Mouse (Mus musculus) liver, embryonic 11.5 days (tissue): ENCODE data around the gene Olfr223. TPM values are rescaled to one million over a fixed set of nuclear protein-coding genes. Genes with fewer than 3 reads are reported as not detected.

ENCODE experiments used
- ATAC-seq: fragments of 200-750 bp; cut with Nextera tagmentation; replicated peaks from 2 replicates; pipeline ENCODE4 v1.8.0; 2017; ENCODE audit warnings: moderate number of reproducible peaks, mild to moderate bottlenecking, moderate TSS enrichment, moderate library complexity; ENCODE audit not compliant: low FRiP score
- DNase-seq: peaks from one replicate; pipeline ENCODE4 v3.0.0-alpha.2; 2017; ENCODE audit warnings: low spot score
- H3K27ac ChIP-seq: fragments of 300-500 bp; sonication (generic); 2 replicates; pipeline ENCODE4 v1.5.1; 2014; ENCODE audit warnings: mild to moderate bottlenecking, low read depth, low read length, control low read depth
- H3K27me3 ChIP-seq: fragments of 300-500 bp; sonication (generic); replicated peaks from 2 replicates; pipeline ENCODE4 v1.6.1; 2014; ENCODE audit warnings: low read length, mixed read lengths; ENCODE audit not compliant: control insufficient read depth, insufficient read depth
- H3K36me3 ChIP-seq: fragments of 300-500 bp; sonication (generic); 2 replicates; pipeline ENCODE4 v1.6.1; 2014; ENCODE audit warnings: mild to moderate bottlenecking, low read length, moderate library complexity, mixed read lengths; ENCODE audit not compliant: control insufficient read depth, insufficient read depth
- H3K4me1 ChIP-seq: fragments of 300-500 bp; sonication (generic); replicated peaks from 2 replicates; pipeline ENCODE4 v1.6.1; 2014; ENCODE audit warnings: low read length, mixed read lengths; ENCODE audit not compliant: control insufficient read depth, insufficient read depth
- H3K4me2 ChIP-seq: fragments of 300-500 bp; sonication (generic); 2 replicates; pipeline ENCODE4 v1.6.1; 2014; ENCODE audit warnings: mild to moderate bottlenecking, control low read depth, moderate library complexity
- H3K4me3 ChIP-seq: fragments of 300-500 bp; sonication (generic); 2 replicates; pipeline ENCODE4 v1.5.1; 2014; ENCODE audit warnings: low read depth, low read length, control low read depth
- H3K9ac ChIP-seq: fragments of 300-500 bp; sonication (generic); 2 replicates; pipeline ENCODE4 v1.6.1; 2014; ENCODE audit warnings: low read depth, low read length, control low read depth
- H3K9me3 ChIP-seq: fragments of 300-500 bp; sonication (generic); 2 replicates; pipeline ENCODE4 v1.6.1; 2016; ENCODE audit warnings: low read length, inconsistent platforms, mixed read lengths; ENCODE audit not compliant: control insufficient read depth
- WGBS: fragments of 180-500 bp; shearing (Covaris S2); extraction: QIAGEN DNeasy Blood & Tissue Kit; methylation state at CpG from one replicate; pipeline ENCODE4 v1.1.7; 2014; 5-methylcytosine and 5-hydroxymethylcytosine counted together
- polyA plus RNA-seq: library from polyadenylated mRNA; unstranded; fragments of >200 nt; fragmentation: Nextera tagmentation; extraction: Ambion mirVana; gene quantifications from 2 replicates; pipeline ENCODE4 v1.2.1, GENCODE M21; 2014

The Olfr223 gene
- polyA plus RNA-seq, 1 experiment from 2014 or later, result not detected

- no peak for ATAC-seq
- peaks cover 6% of the 10 kb centered on the region for H3K27me3 ChIP-seq
- no peak overlapping the region for H3K27ac ChIP-seq
- H3K4me3 ChIP-seq, result no peak overlapping the region
- H3K4me1 ChIP-seq, result no peaks in the 10 kb centered on the region
- DNase-seq, result no peak
- no peaks in the 10 kb centered on the region for H3K9me3 ChIP-seq
- WGBS, result 55% methylated on average over 9 of the region's 9 CpGs
- no peaks in the 10 kb centered on the region for H3K36me3 ChIP-seq
- H3K9ac ChIP-seq, result no peak overlapping the region
- no peak overlapping the region for H3K4me2 ChIP-seq
These were observed 17.4 kb downstream of the Olfr223 start for GRCm38 (mm10) chr11:59575726-59576125.

DNA sequence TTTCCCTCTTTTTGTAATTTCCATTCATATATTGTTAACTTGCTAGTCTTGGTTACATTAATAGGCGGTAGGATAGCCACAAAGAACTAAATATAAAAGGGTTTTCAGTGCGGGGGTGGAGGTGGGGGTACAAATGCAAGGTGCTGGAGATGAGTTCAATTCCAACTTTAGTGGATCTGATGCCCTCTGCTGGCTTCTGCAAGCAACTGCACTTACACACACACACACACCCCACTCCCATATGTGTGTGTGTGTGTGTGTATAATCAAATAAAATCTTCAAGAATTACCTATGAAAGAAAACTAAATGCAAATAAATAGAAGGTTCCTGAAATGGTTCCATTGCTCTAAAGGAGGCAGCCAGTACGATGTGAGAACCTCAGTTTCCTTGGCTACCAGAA is 23.8 kb downstream of the Olfr223 start:
- Histone ChIP-seq H3K4me2 (no peak overlapping the region), H3K9ac (no peak overlapping the region), H3K36me3 (no peaks in the 10 kb centered on the region), H3K4me3 (no peak overlapping the region), H3K4me1 (no peaks in the 10 kb centered on the region), H3K9me3 (no peaks in the 10 kb centered on the region), H3K27me3 (peaks cover 8% of the 10 kb centered on the region), H3K27ac (no peak overlapping the region)
- no peak for DNase-seq
- no peak for ATAC-seq
- WGBS, result 57% methylated on average over 3 of the region's 3 CpGs

- H3K4me3 ChIP-seq, result no peak overlapping the region
- no peak overlapping the region for H3K9ac ChIP-seq
- no peaks in the 10 kb centered on the region for H3K27me3 ChIP-seq
- 66% methylated on average over 9 of the region's 9 CpGs for WGBS
- no peaks in the 10 kb centered on the region for H3K9me3 ChIP-seq
- H3K36me3 ChIP-seq, result no peaks in the 10 kb centered on the region
- DNase-seq (no peak), ATAC-seq (no peak)
- H3K27ac ChIP-seq, result no peak overlapping the region
- no peak overlapping the region for H3K4me2 ChIP-seq
- no peaks in the 10 kb centered on the region for H3K4me1 ChIP-seq
These were observed 30.3 kb downstream of the Olfr223 start for GRCm38 (mm10) chr11:59562837-59563236.

DNA sequence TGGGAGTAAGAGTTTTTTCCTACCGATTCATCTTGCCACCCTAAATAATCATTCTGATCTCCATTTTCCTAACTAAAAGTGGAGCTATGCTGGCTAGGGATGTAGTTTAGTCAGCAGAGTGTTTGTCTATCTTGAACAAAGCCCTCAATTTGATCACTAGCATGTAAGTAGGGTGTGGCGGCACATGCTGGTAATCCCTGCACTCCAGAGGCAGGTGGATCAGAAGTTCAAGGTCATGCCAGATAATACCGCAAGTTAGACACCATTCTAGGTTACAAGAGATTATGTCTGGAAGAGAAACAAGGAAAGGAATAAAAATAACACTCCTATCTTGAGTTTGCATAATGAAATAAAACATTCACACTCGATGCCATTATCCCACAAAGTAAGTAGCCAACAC is 30.8 kb downstream of the Olfr223 start:
- no peak for ATAC-seq
- no peak overlapping the region for H3K9ac ChIP-seq
- H3K4me3 ChIP-seq, result no peak overlapping the region
- H3K27ac ChIP-seq, result no peak overlapping the region
- 86% methylated on average over 4 of the region's 4 CpGs for WGBS
- no peaks in the 10 kb centered on the region for H3K9me3 ChIP-seq
- no peak overlapping the region for H3K4me2 ChIP-seq
- no peak for DNase-seq
- H3K36me3 ChIP-seq, result no peaks in the 10 kb centered on the region
- no peaks in the 10 kb centered on the region for H3K4me1 ChIP-seq
- no peaks in the 10 kb centered on the region for H3K27me3 ChIP-seq

DNA sequence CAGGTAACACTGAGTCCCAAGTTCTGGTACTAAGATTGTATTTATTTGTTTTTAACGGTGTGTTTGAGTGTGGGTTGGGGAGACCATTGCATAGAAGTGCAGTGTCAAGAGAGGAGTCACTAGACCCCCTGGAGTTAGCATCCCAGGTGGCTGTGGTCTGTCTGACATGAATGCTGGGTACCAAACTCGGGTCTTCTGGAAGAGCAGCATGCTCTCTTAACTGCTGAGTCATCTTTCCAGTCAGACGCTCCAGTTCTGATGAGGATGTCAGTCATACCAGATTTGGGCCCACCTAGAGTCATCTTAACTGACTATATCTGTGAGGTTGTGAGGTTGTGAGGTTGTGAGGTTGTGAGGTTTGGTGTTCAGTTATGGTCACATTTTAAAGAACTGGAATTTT is 32.2 kb downstream of the Olfr223 start:
- WGBS, result 59% methylated on average over 3 of the region's 3 CpGs

GRCm38 (mm10) chr11:59554535-59554934 is 38.6 kb downstream of the Olfr223 start:
- no peak for DNase-seq
- Histone ChIP-seq H3K4me1 (no peaks in the 10 kb centered on the region), H3K9me3 (no peaks in the 10 kb centered on the region), H3K4me3 (no peak overlapping the region), H3K36me3 (no peaks in the 10 kb centered on the region), H3K27ac (no peak overlapping the region), H3K27me3 (no peaks in the 10 kb centered on the region; the same call in 1 of the 2 replicates), H3K4me2 (no peak overlapping the region), H3K9ac (no peak overlapping the region)
- 44% methylated on average over 8 of the region's 8 CpGs for WGBS
- ATAC-seq, result no peak

More for the DNA sequence above, 32.2 kb downstream of the Olfr223 start:
- no peaks in the 10 kb centered on the region for H3K27me3 ChIP-seq
- DNase-seq (no peak), ATAC-seq (no peak)
- no peaks in the 10 kb centered on the region for H3K4me1 ChIP-seq
- no peak overlapping the region for H3K9ac ChIP-seq
- H3K4me2 ChIP-seq, result no peak overlapping the region
- no peak overlapping the region for H3K4me3 ChIP-seq
- H3K9me3 ChIP-seq, result no peaks in the 10 kb centered on the region
- H3K27ac ChIP-seq, result no peak overlapping the region
- no peaks in the 10 kb centered on the region for H3K36me3 ChIP-seq

DNA sequence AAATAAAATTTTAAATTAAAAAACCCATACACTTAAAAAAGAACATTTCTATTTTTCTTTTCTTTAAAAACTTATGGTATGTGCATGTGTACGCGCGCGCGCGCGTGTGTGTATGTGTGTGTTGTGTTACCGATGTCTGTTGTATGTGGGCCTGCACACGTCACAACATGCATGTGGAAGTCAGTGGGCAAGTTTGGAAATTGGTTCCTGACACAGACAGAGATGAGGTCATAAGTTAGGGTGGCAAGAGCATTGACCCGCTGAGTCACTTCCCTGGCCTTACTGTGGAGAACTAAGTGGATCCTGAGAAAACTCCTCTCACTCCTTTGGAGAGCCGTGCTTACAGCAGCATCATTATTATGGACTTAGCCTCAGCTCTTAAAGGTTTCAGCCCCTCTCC is 39.0 kb downstream of the Olfr223 start:
- no peak overlapping the region for H3K9ac ChIP-seq
- H3K4me1 ChIP-seq, result no peaks in the 10 kb centered on the region
- no peak overlapping the region for H3K27ac ChIP-seq
- no peaks in the 10 kb centered on the region for H3K36me3 ChIP-seq
- no peak overlapping the region for H3K4me3 ChIP-seq
- no peaks in the 10 kb centered on the region for H3K9me3 ChIP-seq
- ATAC-seq, result no peak
- H3K4me2 ChIP-seq, result no peak overlapping the region
- H3K27me3 ChIP-seq, result no peaks in the 10 kb centered on the region; the same call in 1 of the 2 replicates
- no peak for DNase-seq
- 89% methylated on average over 11 of the region's 11 CpGs for WGBS

DNA sequence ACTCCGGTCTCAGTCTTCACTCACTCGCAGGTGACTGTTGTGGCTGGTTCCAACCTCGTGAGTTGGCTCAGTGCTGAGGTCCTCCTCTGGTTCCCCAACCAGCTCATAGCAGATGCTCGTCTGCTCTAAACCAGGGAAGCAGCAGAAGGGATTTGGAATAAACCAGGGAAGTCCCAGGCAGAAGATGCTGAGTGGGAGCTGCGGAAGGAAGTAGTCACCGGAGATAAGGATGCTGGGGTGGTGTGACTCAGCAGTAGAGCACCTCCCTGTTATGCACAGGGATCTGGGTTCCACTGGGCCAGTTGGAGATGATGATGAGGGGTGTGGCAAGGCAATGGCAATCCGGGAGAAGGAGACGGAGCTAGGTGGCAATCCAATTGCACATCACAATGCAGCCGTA is 49.1 kb downstream of the Olfr223 start:
- Histone ChIP-seq H3K9ac (no peak overlapping the region), H3K4me3 (no peak overlapping the region), H3K9me3 (no peaks in the 10 kb centered on the region), H3K4me1 (no peaks in the 10 kb centered on the region), H3K36me3 (no peaks in the 10 kb centered on the region), H3K4me2 (no peak overlapping the region), H3K27ac (no peak overlapping the region), H3K27me3 (no peaks in the 10 kb centered on the region)
- ATAC-seq (no peak), DNase-seq (no peak)
- 71% methylated on average over 9 of the region's 9 CpGs for WGBS

GRCm38 (mm10) chr11:59543376-59543775 is 49.7 kb downstream of the Olfr223 start:
- Histone ChIP-seq H3K4me1 (no peaks in the 10 kb centered on the region), H3K36me3 (no peaks in the 10 kb centered on the region), H3K9ac (no peak overlapping the region), H3K9me3 (no peaks in the 10 kb centered on the region), H3K4me2 (no peak overlapping the region), H3K4me3 (no peak overlapping the region), H3K27me3 (no peaks in the 10 kb centered on the region), H3K27ac (no peak overlapping the region)
- DNase-seq (no peak), ATAC-seq (no peak)
- 66% methylated on average over 3 of the region's 3 CpGs for WGBS
